Mouse (Mus musculus): Measurements from ENCODE around the gene Nol12.

DNA sequence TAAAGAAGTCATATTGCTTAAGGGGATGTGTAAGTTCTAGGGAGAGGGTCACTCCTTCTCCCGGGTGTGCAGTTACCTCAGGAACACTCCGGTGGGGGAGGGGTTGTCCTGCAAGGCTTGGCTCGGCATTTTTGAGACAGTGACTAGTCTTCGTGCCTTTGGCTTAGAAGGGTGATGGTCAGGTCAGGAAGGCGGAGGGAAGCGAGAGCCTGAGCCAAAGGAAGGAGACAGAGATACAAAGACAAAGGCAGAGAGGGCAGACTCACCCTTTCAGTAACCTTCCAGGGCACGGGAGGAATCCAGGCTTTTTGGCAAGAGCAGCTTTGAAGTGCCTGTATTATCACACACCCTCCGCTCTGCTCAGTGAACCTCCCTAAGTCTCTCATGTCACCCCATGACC is 9.6 kb upstream of the Nol12 start:
- TF ChIP-seq POLR2A (IDR thresholded peaks at IDR 0.05; ENCODE audit: low read depth, low read length) (no peak), NRF1 (IDR thresholded peaks at IDR 0.05; ENCODE audit: low read depth, low read length) (no peak), KAT2A (IDR thresholded peaks at IDR 0.05; ENCODE audit: insufficient replicate concordance, low read length) (no peak)
